Mouse (Mus musculus) mammary gland, adult 2 months (tissue): ENCODE results near the gene Synrg. TPM values are rescaled to one million over a fixed set of nuclear protein-coding genes. Genes with fewer than 3 reads are reported as not detected.

Experiments used
- polyA plus RNA-seq: library from polyadenylated mRNA; depleted of rRNA; stranded (reverse); fragments of >200 nt; gene quantifications from 2 replicates; pipeline ENCODE4 v1.2.3, GENCODE M21; 2012; ENCODE audit warnings: low replicate concordance; rRNA removed

The Synrg gene
- 17.5 and 22.6 TPM in 2 replicates for polyA plus RNA-seq

DNA sequence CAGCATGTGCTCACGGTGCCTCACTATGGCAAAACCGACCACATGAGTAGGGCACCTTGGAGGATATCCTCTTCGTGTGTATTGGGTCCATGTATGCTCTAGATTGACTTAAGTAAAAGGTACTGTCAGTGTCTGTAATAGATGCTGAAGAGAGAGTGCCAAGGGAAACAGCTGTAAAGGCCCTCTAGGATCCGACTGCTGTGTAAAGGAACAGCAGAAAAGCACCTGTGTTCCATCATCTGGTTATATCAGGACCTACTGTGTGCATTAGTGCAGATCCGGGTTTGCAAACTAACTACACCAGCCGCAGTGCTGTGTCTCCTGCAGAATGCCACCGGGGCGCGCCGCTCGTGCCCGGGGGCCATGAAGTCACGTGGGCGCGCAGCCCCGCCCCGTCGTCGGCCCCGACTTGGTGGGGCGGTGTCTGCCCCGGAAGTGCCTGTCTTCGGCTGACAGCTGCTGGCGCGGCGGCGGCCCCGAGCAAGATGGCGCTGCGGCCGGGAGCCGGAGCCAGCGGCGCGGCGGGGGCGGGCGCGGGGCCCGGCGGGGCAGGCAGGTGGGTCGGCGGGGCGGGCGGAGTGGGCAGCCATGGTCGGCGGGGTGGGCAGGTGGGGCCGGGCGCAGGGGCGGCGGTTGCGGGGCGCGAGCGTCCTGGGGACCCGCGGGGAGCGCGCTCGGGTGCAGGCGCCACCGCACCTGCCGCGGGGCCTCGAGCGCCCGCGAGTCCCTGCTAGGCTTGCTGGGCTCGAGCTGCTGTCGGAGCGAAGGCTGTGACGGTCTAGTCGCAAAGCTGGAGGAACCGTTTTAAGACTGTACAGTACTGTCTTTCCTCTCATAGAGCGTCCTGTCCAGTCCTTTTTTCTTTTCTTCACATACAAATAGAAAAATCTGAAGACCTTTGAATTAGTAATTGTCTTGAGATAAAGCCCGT, at the start of gene Synrg:
Gene Synrg, plus strand, starts transcription at position 438 of the 931 bp plus-strand sequence.

DNA sequence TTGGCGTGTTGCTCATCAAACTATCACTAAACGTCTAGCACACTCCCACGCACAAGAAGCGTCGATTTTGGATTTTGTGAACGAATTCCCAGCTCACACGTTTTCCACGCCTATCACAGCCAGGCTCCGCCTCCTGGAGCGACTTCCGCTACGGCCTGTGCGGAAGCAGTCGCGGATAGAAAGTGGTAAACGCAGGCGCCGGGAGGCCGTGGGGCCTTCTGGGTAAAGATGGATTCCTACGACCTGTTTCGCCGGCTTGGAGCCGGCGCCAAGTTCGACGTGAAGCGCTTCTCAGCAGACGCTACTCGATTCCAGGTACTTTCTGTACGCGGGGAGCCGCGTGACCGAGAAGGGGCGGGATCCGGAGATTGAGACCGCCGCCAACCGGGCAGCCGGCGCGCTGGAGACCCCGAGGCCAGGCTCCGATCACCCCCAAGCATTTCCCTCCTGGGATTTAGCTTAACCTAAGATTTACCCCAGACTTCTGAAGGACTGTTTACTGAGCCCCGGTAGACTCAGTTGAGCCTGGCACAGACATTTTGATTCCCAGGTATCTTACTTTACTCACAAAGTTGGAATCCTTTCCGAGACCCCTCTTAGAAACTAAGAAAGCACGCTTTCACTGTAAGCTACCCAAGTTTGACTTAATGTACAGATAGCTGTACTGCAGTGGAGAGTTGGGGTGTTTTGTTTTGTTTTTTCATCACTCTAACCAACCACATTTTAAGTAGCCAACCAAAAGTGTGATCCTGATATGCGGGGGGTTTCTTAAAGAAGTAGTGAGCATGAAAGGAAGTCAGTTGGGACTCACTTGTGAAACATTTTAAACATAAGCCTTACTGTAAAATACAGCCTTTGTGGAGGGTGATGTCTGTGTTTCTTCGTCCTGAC, 22.0 kb upstream of the Synrg start, which contains the start of gene Ddx52:
Gene Ddx52, plus strand, starts transcription at position 113 of the 891 bp plus-strand sequence.

DNA sequence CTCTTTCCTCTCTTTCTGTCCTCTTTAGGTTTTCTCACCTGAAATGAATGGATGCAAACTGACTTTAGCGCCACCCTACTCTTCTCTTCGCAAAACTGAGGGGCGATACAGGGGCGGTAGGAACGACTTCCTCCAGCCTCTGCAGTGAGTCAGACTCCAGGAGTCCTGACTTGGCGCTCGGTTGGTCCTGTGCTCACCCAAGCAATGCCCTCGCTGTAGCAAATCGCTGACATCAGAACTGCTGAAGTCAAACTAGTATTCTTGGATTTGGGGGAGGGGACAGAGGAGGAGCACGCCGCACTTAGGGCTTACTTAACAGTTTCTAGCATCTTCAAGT, 104.8 kb downstream of the Synrg start, which contains the start of gene Dusp14:
Gene Dusp14, minus strand, starts transcription at position 228 of the 337 bp plus-strand sequence.

Other genes starting within 250 kb of the Synrg start
- 111 and 252 TPM in 2 replicates for gene Wfdc21, start 217.5 kb upstream of the Synrg start, polyA plus RNA-seq
- 21.8 and 25.4 TPM in 2 replicates for gene Heatr6, start 210.7 kb upstream of the Synrg start, polyA plus RNA-seq
- 0.10 and 0.23 TPM in 2 replicates for gene Hnf1b, start 114.4 kb upstream of the Synrg start, polyA plus RNA-seq
- gene Ddx52, start 22.4 kb upstream of the Synrg start, polyA plus RNA-seq, result 2.4 and 7.8 TPM in 2 replicates
- 3.2 and 9.4 TPM in 2 replicates for gene Dusp14, start 104.8 kb downstream of the Synrg start, polyA plus RNA-seq
- 3.1 and 6.1 TPM in 2 replicates for gene Tada2a, start 165.2 kb downstream of the Synrg start, polyA plus RNA-seq
- gene Acaca, start 165.2 kb downstream of the Synrg start, polyA plus RNA-seq, result 267 and 405 TPM in 2 replicates
- gene Gm11437, start 203.0 kb downstream of the Synrg start, polyA plus RNA-seq, result not detected in 2 replicates